Mouse (Mus musculus) spleen, adult 2 months (tissue): Measurements from ENCODE around the gene Cbx8.

Experiments used
- CTCF ChIP-seq: fragments of 200-500 bp; IDR thresholded peaks from 2 replicates; pipeline ENCODE4 v1.5.1; 2011; ENCODE audit warnings: mild to moderate bottlenecking, inconsistent platforms; ENCODE audit not compliant: insufficient read depth, insufficient read length, insufficient replicate concordance; ENCODE audit errors: extremely low read depth
- POLR2A ChIP-seq: fragments of 200-500 bp; IDR thresholded peaks from 2 replicates; pipeline ENCODE4 v1.6.1; 2011; ENCODE audit warnings: low read depth, low read length, inconsistent platforms

GRCm38 (mm10) chr11:119005547-119006275, 35.1 kb downstream of the Cbx8 start:
- TF ChIP-seq POLR2A, result no peak
- TF ChIP-seq CTCF, result no peak
